Mouse (Mus musculus) limb, embryonic 13.5 days (tissue): ENCODE results near the gene Muc1. TPM values are rescaled to one million over a fixed set of nuclear protein-coding genes. Genes with fewer than 3 reads are reported as not detected.

Source experiments
- ATAC-seq: fragments of 200-750 bp; cut with Nextera tagmentation; 2 replicates; pipeline ENCODE4 v1.8.0; 2017; ENCODE audit warnings: low read depth, moderate number of reproducible peaks, moderate TSS enrichment; ENCODE audit not compliant: low FRiP score
- H3K27ac ChIP-seq: fragments of 300-500 bp; sonication (generic); 2 replicates; pipeline ENCODE4 v1.5.1; 2015; ENCODE audit warnings: inconsistent platforms, mild to moderate bottlenecking, moderate library complexity
- H3K27me3 ChIP-seq: fragments of 300-500 bp; sonication (generic); 2 replicates; pipeline ENCODE4 v1.6.1; 2015; ENCODE audit warnings: mild to moderate bottlenecking, inconsistent platforms
- H3K36me3 ChIP-seq: fragments of 300-500 bp; sonication (generic); 2 replicates; pipeline ENCODE4 v1.6.1; 2015; ENCODE audit warnings: inconsistent platforms, mild to moderate bottlenecking, moderate library complexity
- H3K4me1 ChIP-seq: fragments of 300-500 bp; sonication (generic); 2 replicates; pipeline ENCODE4 v1.6.1; 2015; ENCODE audit warnings: inconsistent platforms
- H3K4me2 ChIP-seq: fragments of 300-500 bp; sonication (generic); replicated peaks from 2 replicates; pipeline ENCODE4 v1.6.1; 2015; ENCODE audit warnings: inconsistent platforms, mild to moderate bottlenecking, moderate library complexity
- H3K4me3 ChIP-seq: fragments of 300-500 bp; sonication (generic); 2 replicates; pipeline ENCODE4 v1.5.1; 2015; ENCODE audit warnings: moderate library complexity, mild to moderate bottlenecking, inconsistent platforms
- H3K9ac ChIP-seq: fragments of 300-500 bp; sonication (generic); 2 replicates; pipeline ENCODE4 v1.6.1; 2015; ENCODE audit warnings: mild to moderate bottlenecking, inconsistent platforms
- H3K9me3 ChIP-seq: fragments of 300-500 bp; sonication (generic); 2 replicates; pipeline ENCODE4 v1.6.1; 2016; ENCODE audit warnings: inconsistent platforms
- WGBS: fragments of 180-500 bp; shearing (Covaris S2); methylation state at CpG from one replicate; pipeline ENCODE4 v1.1.7; 2015; 5-methylcytosine and 5-hydroxymethylcytosine counted together
- polyA plus RNA-seq: library from polyadenylated mRNA; unstranded; fragments of >200 nt; fragmentation: Nextera tagmentation; extraction: Ambion mirVana; gene quantifications from 2 replicates; pipeline ENCODE4 v1.2.1, GENCODE M21; 2015

Muc1 gene
- polyA plus RNA-seq, 1 experiment from 2014 or later = 0.64 TPM

- H3K27me3 ChIP-seq = no peaks in the 10 kb centered on the region
- peak overlapping the region; percentile 58 for H3K9ac ChIP-seq
- H3K36me3 ChIP-seq = peaks cover 41% of the 10 kb centered on the region
- peak overlapping the region; percentile 91 for H3K4me2 ChIP-seq
- peak overlapping the region; percentile 10; the same call in 1 of the 2 replicates for H3K27ac ChIP-seq
- WGBS = 10% methylated on average over 14 of the region's 14 CpGs
- peak overlapping the region; percentile 77 for H3K4me3 ChIP-seq
- H3K9me3 ChIP-seq = no peaks in the 10 kb centered on the region
- ATAC-seq = peak; percentile 32; the same call in 1 of the 2 replicates
- H3K4me1 ChIP-seq = peaks cover 39% of the 10 kb centered on the region
Measured at GRCm38 (mm10) chr3:89243609-89244008, 14.8 kb downstream of the Muc1 start.

- 0 out of 2 replicates have a peak, but pooled peaks have one; percentile 10 for ATAC-seq
Measured at GRCm38 (mm10) chr3:89244158-89244981, 15.5 kb downstream of the Muc1 start.

GRCm38 (mm10) chr3:89244982-89245687 is 16.3 kb downstream of the Muc1 start:
- Histone ChIP-seq H3K27me3 (no peaks in the 10 kb centered on the region), H3K4me3 (peak overlapping the region; percentile 77), H3K4me2 (peak overlapping the region; percentile 91), H3K4me1 (peaks cover 39% of the 10 kb centered on the region), H3K36me3 (peaks cover 40% of the 10 kb centered on the region), H3K27ac (peak overlapping the region; percentile 74), H3K9ac (peak overlapping the region; percentile 58), H3K9me3 (no peaks in the 10 kb centered on the region)
- ATAC-seq = peak; percentile 41; the same call in 1 of the 2 replicates
- under 1% methylated on average over 19 of the region's 26 CpGs for WGBS

More at GRCm38 (mm10) chr3:89244158-89244981, 15.5 kb downstream of the Muc1 start:
- Histone ChIP-seq H3K27ac (peak overlapping the region; percentile 74), H3K4me3 (peak overlapping the region; percentile 77), H3K4me1 (peaks cover 39% of the 10 kb centered on the region), H3K27me3 (no peaks in the 10 kb centered on the region), H3K9ac (peak overlapping the region; percentile 58), H3K4me2 (peak overlapping the region; percentile 91), H3K36me3 (peaks cover 40% of the 10 kb centered on the region), H3K9me3 (no peaks in the 10 kb centered on the region)
- whole genome bisulfite sequencing = 12% methylated on average over 25 of the region's 25 CpGs

- Histone ChIP-seq H3K4me3 (peak within 1 kb of the TSS; percentile 77), H3K27ac (peak within 1 kb of the TSS; percentile 74), H3K36me3 (peaks cover 35% of the 10 kb centered on the region), H3K4me2 (peak within 1 kb of the TSS; percentile 91), H3K4me1 (peaks cover 45% of the 10 kb centered on the region), H3K9me3 (no peaks in the 10 kb centered on the region), H3K27me3 (no peaks in the 10 kb centered on the region), H3K9ac (peak within 1 kb of the TSS; percentile 87)
- WGBS = 3% methylated on average over 19 of the region's 20 CpGs
- ATAC-seq = peak; percentile 21; the same call in 1 of the 2 replicates
Measured at GRCm38 (mm10) chr3:89245688-89246171, 16.9 kb downstream of the Muc1 start, which contains the start of gene Krtcap2. TSS of gene Krtcap2 (plus strand) at chr3:89245966.

GRCm38 (mm10) chr3:89246261-89247100 is 17.6 kb downstream of the Muc1 start, which contains the start of gene Trim46:
TSS of gene Trim46 (minus strand) at chr3:89246309.
- WGBS = under 1% methylated on average over 42 of the region's 42 CpGs
- H3K27ac ChIP-seq = peak within 1 kb of the TSS; percentile 74
- H3K27me3 ChIP-seq = no peaks in the 10 kb centered on the region
- peak within 1 kb of the TSS; percentile 87 for H3K9ac ChIP-seq
- peaks cover 52% of the 10 kb centered on the region for H3K4me1 ChIP-seq
- peak within 1 kb of the TSS; percentile 77 for H3K4me3 ChIP-seq
- no peaks in the 10 kb centered on the region for H3K9me3 ChIP-seq
- peak within 1 kb of the TSS; percentile 91 for H3K4me2 ChIP-seq
- peaks cover 29% of the 10 kb centered on the region for H3K36me3 ChIP-seq
- peak; percentile 73 for ATAC-seq

- Histone ChIP-seq H3K27me3 (no peaks in the 10 kb centered on the region), H3K9me3 (no peaks in the 10 kb centered on the region), H3K36me3 (peaks cover 20% of the 10 kb centered on the region; the same call in 1 of the 2 replicates), H3K4me3 (peak overlapping the region; percentile 77), H3K4me1 (peaks cover 57% of the 10 kb centered on the region), H3K27ac (no peak overlapping the region), H3K4me2 (peak overlapping the region; percentile 91), H3K9ac (peak overlapping the region; percentile 87)
- WGBS = 87% methylated on average over 4 of the region's 4 CpGs
- no peak for ATAC-seq
Measured at GRCm38 (mm10) chr3:89247466-89247865, 18.6 kb downstream of the Muc1 start.

- Histone ChIP-seq H3K27ac (no peak overlapping the region), H3K4me1 (peaks cover 34% of the 10 kb centered on the region), H3K4me2 (peak overlapping the region; percentile 48; the same call in 1 of the 2 replicates), H3K36me3 (peaks cover 20% of the 10 kb centered on the region; the same call in 1 of the 2 replicates), H3K9me3 (no peaks in the 10 kb centered on the region), H3K9ac (0 out of 2 replicates have a peak overlapping the region, but pooled peaks have one; percentile 39), H3K27me3 (no peaks in the 10 kb centered on the region), H3K4me3 (no peak overlapping the region)
- 21% methylated on average over 7 of the region's 7 CpGs for WGBS
- no peak for ATAC-seq
Measured at GRCm38 (mm10) chr3:89250435-89251040, 21.7 kb downstream of the Muc1 start.

GRCm38 (mm10) chr3:89251365-89251895 is 22.6 kb downstream of the Muc1 start:
- WGBS = 9% methylated on average over 17 of the region's 17 CpGs
- Histone ChIP-seq H3K4me1 (peaks cover 29% of the 10 kb centered on the region), H3K27me3 (no peaks in the 10 kb centered on the region), H3K9ac (0 out of 2 replicates have a peak overlapping the region, but pooled peaks have one; percentile 39), H3K27ac (no peak overlapping the region; the same call in 1 of the 2 replicates), H3K36me3 (peaks cover 20% of the 10 kb centered on the region; the same call in 1 of the 2 replicates), H3K4me2 (peak overlapping the region; percentile 48), H3K9me3 (no peaks in the 10 kb centered on the region), H3K4me3 (no peak overlapping the region; the same call in 1 of the 2 replicates)
- ATAC-seq = no peak

GRCm38 (mm10) chr3:89254994-89255393 is 26.1 kb downstream of the Muc1 start:
- Histone ChIP-seq H3K27me3 (no peaks in the 10 kb centered on the region), H3K4me2 (no peak overlapping the region), H3K36me3 (no peaks in the 10 kb centered on the region), H3K9ac (no peak overlapping the region), H3K4me1 (peaks cover 18% of the 10 kb centered on the region), H3K27ac (no peak overlapping the region), H3K9me3 (no peaks in the 10 kb centered on the region), H3K4me3 (no peak overlapping the region)
- no peak for ATAC-seq
- WGBS = 88% methylated on average over 5 of the region's 5 CpGs

GRCm38 (mm10) chr3:89256177-89256576 is 27.3 kb downstream of the Muc1 start:
- WGBS = 86% methylated on average over 5 of the region's 5 CpGs
- no peak overlapping the region for H3K27ac ChIP-seq

More at GRCm38 (mm10) chr3:89256177-89256576, 27.3 kb downstream of the Muc1 start:
- no peak for ATAC-seq
- Histone ChIP-seq H3K36me3 (no peaks in the 10 kb centered on the region), H3K4me2 (no peak overlapping the region), H3K27me3 (no peaks in the 10 kb centered on the region), H3K9ac (no peak overlapping the region), H3K4me1 (peaks cover 9% of the 10 kb centered on the region), H3K4me3 (no peak overlapping the region), H3K9me3 (no peaks in the 10 kb centered on the region)
